Mouse (Mus musculus): Measurements from ENCODE around the gene Tra2b.
A peak's percentile ranks its signal among the peaks of the same experiment; 100 is the strongest.
"Not testable (repeated sequence)": the region's sequence is repeated elsewhere in the genome, so short reads cannot be mapped to it uniquely, and the experiment has no call there.

Gene Tra2b

GRCm38 (mm10) chr16:22265849-22266376, at the start of gene Tra2b:
Gene Tra2b (minus strand): TSS chr16:22266005.
- DNase-seq (ENCODE audit: low spot score in 2 of 2), result peak; percentile 95 to 97

GRCm38 (mm10) chr16:22310649-22311048, 44.8 kb upstream of the Tra2b start:
- no peak for DNase-seq (ENCODE audit: low spot score in 2 of 2)

- peak; percentile 40 to 43 for DNase-seq (ENCODE audit: low spot score in 2 of 2)
These were observed 36.8 kb upstream of the Tra2b start for GRCm38 (mm10) chr16:22302606-22303005.

DNA sequence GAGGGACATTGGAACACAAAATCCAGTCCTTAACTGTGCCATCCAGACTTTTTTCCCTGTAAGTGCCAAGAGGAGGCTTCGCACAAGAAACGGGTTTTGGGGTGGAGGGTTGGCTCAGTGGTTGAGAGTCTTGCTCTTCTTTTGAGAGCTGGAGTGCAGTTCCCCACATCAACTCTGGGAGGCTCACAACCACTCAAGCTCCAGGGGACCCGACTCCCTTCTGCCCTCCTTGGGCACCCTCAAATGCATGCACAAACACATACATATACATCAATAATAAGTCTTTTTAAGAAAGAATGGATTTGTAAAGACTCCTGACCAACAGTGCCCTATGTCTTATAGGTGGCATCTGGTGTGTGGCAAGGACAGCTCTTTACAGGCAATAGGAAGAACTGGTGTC, 35.6 kb upstream of the Tra2b start:
- DNase-seq (ENCODE audit: low spot score in 2 of 2), result no peak

GRCm38 (mm10) chr16:22296901-22297300, 31.1 kb upstream of the Tra2b start:
- no peak for DNase-seq (ENCODE audit: low spot score in 2 of 2)

GRCm38 (mm10) chr16:22294812-22295211, 29.0 kb upstream of the Tra2b start:
- DNase-seq (ENCODE audit: low spot score in 2 of 2), result not testable (repeated sequence)

DNA sequence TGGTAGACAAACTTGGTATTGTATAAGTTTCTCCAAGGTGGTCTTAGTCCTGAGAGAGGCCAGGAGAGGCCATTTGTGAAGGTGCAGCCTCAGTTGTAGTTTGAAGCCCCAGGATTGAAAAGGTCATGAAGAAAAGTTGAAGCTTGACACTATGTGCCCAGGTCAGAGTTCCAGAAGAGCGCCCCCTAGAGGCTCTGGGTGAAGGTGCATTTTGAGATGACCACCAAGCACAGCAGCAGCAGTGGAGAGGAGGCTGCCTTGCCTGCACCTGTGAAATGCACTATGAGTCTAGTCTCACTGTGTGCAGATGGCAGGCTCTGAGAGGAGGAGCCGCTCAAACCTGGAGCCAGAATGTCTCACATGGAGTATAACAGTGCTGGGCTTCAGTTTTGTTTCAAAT, 27.8 kb upstream of the Tra2b start:
- no peak for DNase-seq (ENCODE audit: low spot score in 2 of 2)

DNA sequence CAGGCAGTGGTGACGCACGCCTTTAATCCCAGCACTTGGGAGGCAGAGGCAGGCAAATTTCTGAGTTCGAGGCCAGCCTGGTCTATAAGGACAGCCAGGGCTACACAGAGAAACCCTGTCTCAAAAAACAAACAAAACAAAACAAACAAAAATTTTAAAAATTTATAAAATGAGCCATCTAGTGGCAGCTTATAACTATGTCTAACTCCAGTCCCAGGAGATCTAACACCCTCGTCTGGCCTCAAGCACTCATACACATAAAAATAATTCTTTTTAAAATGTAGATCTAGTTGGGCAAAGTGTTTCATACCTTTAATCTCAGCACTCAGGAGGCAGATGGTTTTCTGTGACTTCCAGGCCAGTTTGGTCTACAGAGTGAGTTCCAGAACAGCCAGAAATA, 26.6 kb upstream of the Tra2b start:
- no peak for DNase-seq (ENCODE audit: low spot score in 2 of 2)

- no peak for DNase-seq (ENCODE audit: low spot score in 2 of 2)
These were observed 23.8 kb upstream of the Tra2b start for GRCm38 (mm10) chr16:22289643-22290042.

DNA sequence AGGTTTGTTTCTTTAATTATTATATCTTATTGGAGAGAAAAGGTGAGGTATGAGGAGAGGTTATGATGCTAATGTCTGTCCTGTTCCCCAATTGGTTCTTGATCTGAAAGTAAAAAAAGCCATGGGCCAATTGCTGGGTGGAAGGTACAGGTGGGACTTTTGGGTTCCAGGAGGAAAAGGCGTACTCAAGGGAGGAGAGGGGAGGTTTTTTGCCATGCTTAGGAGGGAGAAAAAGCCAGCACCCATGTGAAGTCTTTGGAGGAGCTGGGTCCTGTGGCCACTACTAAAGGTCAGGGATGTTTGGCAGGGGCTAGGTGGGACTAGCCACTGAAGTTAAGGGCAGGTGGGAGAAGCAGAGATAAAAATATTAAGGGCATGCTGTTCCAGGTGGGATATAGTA, 21.2 kb upstream of the Tra2b start:
- no peak for DNase-seq (ENCODE audit: low spot score in 2 of 2)

DNA sequence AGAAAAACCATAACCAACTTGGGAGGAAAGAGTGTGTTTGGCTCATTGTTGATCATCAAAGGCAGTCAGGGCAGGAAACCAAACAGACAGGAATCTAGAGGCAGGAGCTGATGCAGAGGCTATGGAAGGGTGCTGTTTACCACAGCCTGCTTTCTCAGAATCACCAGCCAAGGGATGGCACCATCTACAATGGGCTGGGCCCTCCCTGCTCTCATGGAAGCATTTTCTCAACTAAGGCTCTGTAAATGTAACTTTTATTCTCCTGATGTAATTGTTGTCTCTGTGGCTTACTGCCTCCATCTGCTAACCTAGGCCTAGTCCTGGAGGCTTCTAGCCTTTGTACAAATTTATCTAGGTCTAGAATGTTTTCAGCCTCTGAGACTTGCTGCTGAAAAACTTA, 10.7 kb upstream of the Tra2b start:
- no peak for DNase-seq (ENCODE audit: low spot score in 2 of 2)

DNA sequence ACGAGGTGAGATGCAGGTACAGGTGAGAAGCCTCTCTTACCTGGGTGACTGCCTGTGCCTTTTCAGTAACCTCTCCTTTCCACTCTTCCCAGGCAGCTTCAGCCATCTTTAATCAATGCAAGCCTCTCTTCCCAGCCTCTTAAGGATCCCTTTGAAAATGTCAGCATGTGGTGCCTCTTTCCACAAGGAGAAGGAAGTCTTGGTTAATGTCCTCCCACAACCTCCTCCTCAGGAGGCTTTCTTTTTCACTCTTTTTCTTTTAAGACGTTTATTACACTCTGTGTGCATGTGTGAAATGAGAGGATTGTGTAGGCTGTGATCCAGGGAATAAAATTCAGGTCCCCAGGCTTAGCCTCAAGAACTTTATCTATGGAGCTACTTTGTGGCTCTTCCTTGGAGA, 9.3 kb upstream of the Tra2b start:
- DNase-seq (ENCODE audit: low spot score in 2 of 2), result no peak

DNA sequence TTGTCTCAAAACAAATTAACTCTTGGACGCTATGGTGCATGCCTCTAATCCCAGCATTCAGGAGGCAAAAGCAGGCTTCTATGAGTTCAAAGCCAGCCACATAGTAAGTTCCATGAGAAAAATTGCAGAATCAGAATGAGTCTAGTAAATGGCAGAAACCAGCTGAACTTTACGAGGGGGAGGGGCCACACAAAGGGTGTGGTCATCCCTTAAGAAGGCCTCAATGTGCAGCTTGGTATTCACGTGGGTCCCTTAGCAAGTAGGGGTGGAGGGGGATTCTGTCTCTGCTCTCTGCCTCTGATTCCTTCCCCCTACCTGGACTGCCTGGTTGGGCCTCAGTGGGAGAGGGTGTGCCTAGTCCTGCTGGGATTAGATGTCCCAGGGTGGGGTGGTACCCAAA, 4.7 kb upstream of the Tra2b start:
- DNase-seq (ENCODE audit: low spot score in 2 of 2), result no peak

DNA sequence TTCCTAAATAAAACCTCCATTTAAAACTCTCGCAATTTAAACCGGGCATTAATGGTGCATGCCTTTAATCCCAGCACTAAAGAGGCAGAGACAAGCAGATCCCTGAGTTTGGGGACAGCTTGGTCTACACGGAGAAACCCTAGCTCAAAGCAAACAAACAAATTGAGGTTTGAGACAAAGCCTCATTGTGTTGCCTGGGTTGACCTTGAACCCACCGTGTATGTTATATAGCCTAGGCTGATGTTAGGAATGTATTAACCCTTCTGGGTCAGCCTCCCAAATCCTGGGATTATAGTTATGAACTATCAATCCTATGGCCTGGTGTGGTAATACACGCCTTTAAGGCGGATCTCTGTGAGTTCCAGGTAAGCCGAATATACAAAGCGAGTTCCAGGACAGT, 579 bp upstream of the Tra2b start:
- DNase-seq (ENCODE audit: low spot score in 2 of 2), result no peak

DNA sequence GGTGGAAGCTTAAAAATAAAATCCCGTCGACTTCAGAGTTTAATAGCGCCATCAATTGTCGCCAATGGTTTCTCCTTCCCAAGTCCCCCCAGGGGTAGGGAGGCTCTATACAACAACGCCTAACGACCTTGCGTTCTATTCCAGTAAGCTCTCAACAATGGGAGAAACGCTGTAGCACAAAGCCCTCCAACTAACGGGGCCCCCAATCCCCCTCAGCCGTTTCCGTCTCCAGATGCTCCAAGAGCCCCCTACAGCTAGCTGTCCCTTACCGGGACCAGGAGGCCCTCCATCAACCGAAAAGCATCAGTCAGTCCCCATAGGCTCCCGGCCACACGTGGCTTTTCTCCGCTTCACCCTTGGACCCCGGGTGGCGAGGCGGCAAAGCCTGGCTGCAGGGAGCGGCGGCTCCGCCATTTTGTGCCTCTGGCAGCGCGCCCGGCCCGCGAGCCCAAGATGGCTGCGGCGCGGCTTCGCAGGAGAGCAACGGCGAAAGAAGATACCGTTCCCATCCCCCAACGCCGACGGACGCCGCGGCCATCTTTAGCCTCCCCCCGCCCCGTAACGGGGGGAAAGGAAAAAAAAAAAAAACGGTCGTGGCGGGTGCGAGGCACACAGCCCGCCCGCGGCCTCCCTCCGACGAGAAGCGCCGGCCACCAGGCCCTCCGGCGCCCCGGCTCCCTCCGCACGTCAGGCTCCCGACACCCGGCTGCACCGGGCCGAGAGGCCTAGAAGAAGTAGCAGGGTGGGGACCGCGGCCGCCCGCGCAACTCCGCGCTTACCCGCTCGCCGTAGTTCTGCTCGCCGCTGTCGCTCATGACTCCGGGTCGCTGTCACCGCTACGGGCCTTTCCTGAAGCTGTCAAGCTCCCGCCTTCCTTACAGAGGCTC, 600 bp downstream of the Tra2b start:
- peak; percentile 65 to 75 for DNase-seq (ENCODE audit: low spot score in 2 of 2)

GRCm38 (mm10) chr16:22264232-22264961, 1.4 kb downstream of the Tra2b start:
- no peak for DNase-seq (ENCODE audit: low spot score in 2 of 2)

GRCm38 (mm10) chr16:22263124-22263523, 2.7 kb downstream of the Tra2b start:
- DNase-seq (ENCODE audit: low spot score in 2 of 2), result no peak

- DNase-seq (ENCODE audit: low spot score in 2 of 2), result no peak
These were observed 4.2 kb downstream of the Tra2b start for GRCm38 (mm10) chr16:22261563-22261962.

DNA sequence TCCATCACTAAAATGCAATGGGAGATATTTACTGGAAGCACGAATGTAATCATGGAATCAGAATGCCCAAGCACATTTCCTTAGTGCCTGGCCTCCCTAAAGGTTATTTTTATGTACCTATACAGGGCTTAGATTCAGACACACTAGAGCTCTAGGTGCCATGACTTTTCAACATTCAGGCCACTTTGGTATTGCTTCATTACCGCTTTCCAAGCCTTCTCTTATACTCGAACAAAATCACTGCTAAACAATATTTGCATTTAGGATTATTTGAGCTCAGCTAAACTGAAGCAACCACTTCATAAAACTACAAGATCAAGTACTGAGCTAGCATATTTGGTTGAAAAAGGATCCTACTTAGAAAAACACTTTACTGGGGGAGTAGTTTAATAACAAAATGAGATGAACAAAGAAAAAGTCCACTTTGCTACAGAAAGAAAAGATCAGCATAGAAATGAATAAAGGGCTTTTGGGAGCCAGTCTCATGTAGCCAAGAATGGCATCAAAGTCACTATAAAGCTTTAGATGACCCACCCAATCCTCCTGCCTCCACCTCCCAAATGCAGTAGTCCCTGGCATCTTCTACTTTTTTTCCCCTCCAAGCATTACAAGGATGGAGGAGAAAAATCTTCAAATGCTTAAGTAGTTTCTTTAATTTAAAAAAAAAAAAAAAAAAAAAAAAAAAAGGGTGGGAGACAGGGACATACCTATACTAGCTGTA, 5.2 kb downstream of the Tra2b start:
- no peak for DNase-seq (ENCODE audit: low spot score in 2 of 2)

DNA sequence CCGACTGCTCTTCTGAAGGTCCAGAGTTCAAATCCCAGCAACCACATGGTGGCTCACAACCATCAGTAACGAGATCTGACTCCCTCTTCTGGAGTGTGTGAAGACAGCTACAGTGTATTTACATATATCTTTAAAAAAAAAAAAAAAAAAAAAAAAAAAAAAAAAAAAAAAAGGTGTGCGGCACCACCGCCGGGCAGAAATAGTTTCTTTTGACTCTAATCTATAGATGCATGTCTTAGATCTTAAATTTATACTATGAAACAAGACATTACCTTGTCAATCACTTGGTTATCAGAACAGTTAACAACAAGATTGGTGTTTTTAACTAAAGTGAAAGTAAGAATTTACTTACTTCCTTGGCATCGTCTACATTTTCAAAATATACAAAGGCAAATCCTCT, 13.6 kb downstream of the Tra2b start:
- not testable (repeated sequence) for DNase-seq (ENCODE audit: low spot score in 2 of 2)

DNA sequence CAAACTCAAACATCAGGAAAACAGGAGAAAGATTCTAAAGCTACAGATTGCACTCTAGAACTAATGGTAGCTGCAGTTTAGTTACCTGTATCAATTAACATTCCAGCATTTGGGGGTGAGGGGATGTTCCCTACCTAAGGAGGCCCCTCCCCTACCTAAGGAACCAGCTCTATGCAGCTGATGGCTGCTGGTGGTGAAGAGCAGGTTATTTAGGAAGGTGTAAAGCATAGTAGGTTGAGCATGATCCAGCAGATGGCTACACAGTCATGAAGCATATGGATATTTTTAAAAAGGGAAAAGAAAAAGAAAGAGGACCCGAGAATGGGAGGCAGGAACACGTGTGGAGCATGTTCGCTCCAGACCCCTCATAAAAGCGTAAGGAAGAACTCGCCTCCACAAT, 15.5 kb downstream of the Tra2b start:
- DNase-seq (ENCODE audit: low spot score in 2 of 2), result no peak

DNA sequence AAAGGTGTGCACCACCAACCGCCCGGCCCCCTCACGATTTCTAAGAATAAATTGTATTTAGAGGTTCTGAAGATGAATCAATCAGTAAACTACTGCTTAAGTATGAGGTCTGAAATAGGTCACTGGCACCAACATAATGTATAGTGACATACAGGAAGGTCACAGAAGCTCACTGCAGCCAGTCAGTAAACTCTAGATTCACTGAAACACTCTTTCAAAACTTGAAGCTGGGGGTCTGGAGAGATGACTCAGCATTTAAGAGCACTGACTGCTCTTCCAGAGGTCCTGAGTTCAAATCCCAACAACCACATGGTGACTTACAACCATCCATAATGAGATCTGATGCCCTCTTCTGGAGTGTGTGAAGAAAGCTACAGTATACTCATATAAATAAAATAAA, 16.1 kb downstream of the Tra2b start:
- no peak for DNase-seq (ENCODE audit: low spot score in 2 of 2)

Measured in right cerebral cortex, postnatal 36 days (tissue).